Mouse (Mus musculus) cerebellum, adult 2 months (tissue): Measurements from ENCODE around the gene Lpar3. TPM values are rescaled to one million over a fixed set of nuclear protein-coding genes. Genes with fewer than 3 reads are reported as not detected.
A peak's percentile ranks its signal among the peaks of the same experiment; 100 is the strongest.

Source experiments
- DNase-seq, 2 experiments: peaks; one replicate each; pipeline ENCODE4 v3.0.0; 2021
- H3K27ac ChIP-seq: fragments of 200-500 bp; 2 replicates; pipeline ENCODE4 v1.5.1; 2012; ENCODE audit warnings: low read length, control low read depth, inconsistent platforms; ENCODE audit not compliant: insufficient read depth
- H3K27me3 ChIP-seq: fragments of 200-500 bp; 2 replicates; pipeline ENCODE4 v1.6.1; 2012; ENCODE audit warnings: inconsistent platforms, mild to moderate bottlenecking, low read length, moderate library complexity; ENCODE audit not compliant: control insufficient read depth, insufficient read depth
- H3K4me1 ChIP-seq: fragments of 200-500 bp; 2 replicates; pipeline ENCODE4 v1.6.1; 2011; ENCODE audit warnings: low read length; ENCODE audit not compliant: control insufficient read depth, insufficient read depth
- H3K4me3 ChIP-seq: fragments of 200-500 bp; replicated peaks from 2 replicates; pipeline ENCODE3; 2011; ENCODE audit warnings: mild to moderate bottlenecking, low read depth, low read length, control low read depth; ENCODE audit not compliant: insufficient read depth
- CTCF ChIP-seq: fragments of 200-500 bp; IDR thresholded peaks from 2 replicates; pipeline ENCODE4 v1.5.1; 2011; ENCODE audit warnings: low read depth, mild to moderate bottlenecking, control low read depth, low read length, moderate library complexity, borderline replicate concordance; ENCODE audit not compliant: insufficient read depth
- POLR2A ChIP-seq: fragments of 200-500 bp; IDR thresholded peaks from 2 replicates; pipeline ENCODE4 v1.6.1; 2011; ENCODE audit warnings: low read length, control low read depth, borderline replicate concordance; ENCODE audit not compliant: insufficient read depth
- WGBS: fragments of 180-500 bp; shearing (Covaris S2); methylation state at CpG from one replicate; pipeline ENCODE4 v1.1.7; 2018; 5-methylcytosine and 5-hydroxymethylcytosine counted together
- polyA plus RNA-seq: library from polyadenylated mRNA; depleted of rRNA; stranded (reverse); fragments of >200 nt; gene quantifications from 2 replicates; pipeline ENCODE4 v1.2.3, GENCODE M21; 2012; rRNA removed

Gene Lpar3
- polyA plus RNA-seq, 1 experiment = 0.23 TPM

DNA sequence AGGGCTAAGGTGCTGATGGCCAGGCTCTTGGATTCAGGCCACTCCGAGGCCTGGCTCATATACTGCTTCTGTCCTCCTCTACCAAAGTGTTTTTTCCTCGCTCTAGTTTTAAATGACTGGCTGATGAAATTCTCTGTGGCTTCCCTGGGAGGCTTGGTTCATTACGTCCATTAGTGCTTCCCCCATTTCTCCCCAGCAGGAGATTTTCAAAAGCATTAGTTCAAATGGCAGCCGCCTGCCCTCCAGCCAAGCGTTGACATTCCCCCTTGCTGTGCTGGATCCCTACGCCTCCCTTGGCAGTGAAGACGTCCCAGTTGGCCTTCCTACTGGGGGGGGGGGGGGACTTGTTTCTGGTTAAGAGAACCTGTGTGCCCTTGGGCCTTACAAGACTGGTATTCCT lies 113.3 kb downstream of the Lpar3 start:
- Histone ChIP-seq H3K4me3 (no peak overlapping the region), H3K27me3 (no peaks in the 10 kb centered on the region), H3K4me1 (peaks cover 6% of the 10 kb centered on the region; the same call in 1 of the 2 replicates), H3K27ac (no peak overlapping the region)
- 10% methylated on average over 7 of the region's 7 CpGs for WGBS
- TF ChIP-seq CTCF (no peak), POLR2A (no peak)
- DNase-seq = peak in 1 of 2 experiments; percentile 10

Other genes starting within 250 kb of the Lpar3 start
- 1.2 and 1.3 TPM in 2 replicates for gene Syde2, start 233.1 kb upstream of the Lpar3 start, polyA plus RNA-seq
- 0.31 and 0.38 TPM in 2 replicates for gene Wdr63, start 112.8 kb upstream of the Lpar3 start, polyA plus RNA-seq
- gene Mcoln3, start 103.5 kb upstream of the Lpar3 start, polyA plus RNA-seq = 0.07 and 0.40 TPM in 2 replicates
- gene Mcoln2, start 71.1 kb upstream of the Lpar3 start, polyA plus RNA-seq = 0.07 TPM in 1 of 2 replicates, not detected in the other
- 33.2 and 33.5 TPM in 2 replicates for gene Ssx2ip, start 183.7 kb downstream of the Lpar3 start, polyA plus RNA-seq
- gene Ctbs, start 228.8 kb downstream of the Lpar3 start, polyA plus RNA-seq = 2.7 and 3.0 TPM in 2 replicates